Mouse (Mus musculus): Measurements from ENCODE around the gene Coro1b. TPM values are rescaled to one million over a fixed set of nuclear protein-coding genes. Genes with fewer than 3 reads are reported as not detected.

Gene Coro1b
- total RNA-seq, 1 experiment = 73.8 TPM

- in situ Hi-C loops (cut with MboI; ENCODE audit: low sequenced_read_pairs in 2 of 2, unreplicated experiment in 2 of 2) = no loop called here
- Histone ChIP-seq H3K36me3 (ENCODE audit: control insufficient read depth, insufficient read depth, low read length, poor library complexity, severe bottlenecking) (peaks cover 19% of the 10 kb centered on the region; the same call in 1 of the 2 replicates), H3K9ac (ENCODE audit: insufficient read depth, low read depth, low read length, poor library complexity, severe bottlenecking) (no peak overlapping the region), H3K4me1 (ENCODE audit: control insufficient read depth in 2 of 2, insufficient read depth in 2 of 2, low read length in 2 of 2, poor library complexity in 1 of 2) (peaks cover 0 to 4% of the 10 kb centered on the region in 2 experiments; a peak in 1 of 4 replicates), H3K9me3 (ENCODE audit: control insufficient read depth, insufficient read depth, low read depth, low read length) (no peaks in the 10 kb centered on the region), H3K4me3 (ENCODE audit: insufficient read depth in 1 of 2, low read depth in 1 of 2, low read length in 2 of 2, poor library complexity in 1 of 2, severe bottlenecking in 1 of 2) (no peak overlapping the region), H3K27ac (ENCODE audit: insufficient read depth, low read depth, low read length, poor library complexity, severe bottlenecking) (no peak overlapping the region)
- no peak for DNase-seq (ENCODE audit: low read depth, low spot score)
- TF ChIP-seq ZNF384 (IDR thresholded peaks at IDR 0.05; ENCODE audit: low read depth, low read length) (no peak), HCFC1 (IDR thresholded peaks at IDR 0.05; ENCODE audit: borderline replicate concordance, insufficient read depth, low read length) (no peak), MAFK (IDR thresholded peaks at IDR 0.05; ENCODE audit: insufficient read depth, low read depth, low read length) (no peak), CHD2 (IDR thresholded peaks at IDR 0.05; ENCODE audit: low read depth, low read length) (no peak), ZC3H11A (IDR thresholded peaks at IDR 0.05; ENCODE audit: borderline replicate concordance, low read depth, low read length) (no peak)
Observed at GRCm38 (mm10) chr19:4117006-4117405, 31.4 kb upstream of the Coro1b start.

GRCm38 (mm10) chr19:4118350-4118749 is 30.1 kb upstream of the Coro1b start:
- peaks cover 0 to 4% of the 10 kb centered on the region in 2 experiments; a peak in 1 of 4 replicates for H3K4me1 ChIP-seq (ENCODE audit: control insufficient read depth in 2 of 2, insufficient read depth in 2 of 2, low read length in 2 of 2, poor library complexity in 1 of 2)
- TF ChIP-seq MAFK (IDR thresholded peaks at IDR 0.05; ENCODE audit: insufficient read depth, low read depth, low read length) (no peak), ZC3H11A (IDR thresholded peaks at IDR 0.05; ENCODE audit: borderline replicate concordance, low read depth, low read length) (no peak)
- H3K9me3 ChIP-seq (ENCODE audit: control insufficient read depth, insufficient read depth, low read depth, low read length) = no peaks in the 10 kb centered on the region
- H3K9ac ChIP-seq (ENCODE audit: insufficient read depth, low read depth, low read length, poor library complexity, severe bottlenecking) = no peak overlapping the region
- no peak overlapping the region for H3K4me3 ChIP-seq (ENCODE audit: insufficient read depth in 1 of 2, low read depth in 1 of 2, low read length in 2 of 2, poor library complexity in 1 of 2, severe bottlenecking in 1 of 2)
- H3K36me3 ChIP-seq (ENCODE audit: control insufficient read depth, insufficient read depth, low read length, poor library complexity, severe bottlenecking) = peaks cover 18% of the 10 kb centered on the region; the same call in 1 of the 2 replicates
- in situ Hi-C loops (cut with MboI; ENCODE audit: low sequenced_read_pairs in 2 of 2, unreplicated experiment in 2 of 2) = no loop called here
- no peak overlapping the region for H3K27ac ChIP-seq (ENCODE audit: insufficient read depth, low read depth, low read length, poor library complexity, severe bottlenecking)
- no peak for DNase-seq (ENCODE audit: low read depth, low spot score)

GRCm38 (mm10) chr19:4119716-4120487 is 28.5 kb upstream of the Coro1b start:
- Histone ChIP-seq H3K9me3 (ENCODE audit: control insufficient read depth, insufficient read depth, low read depth, low read length) (no peaks in the 10 kb centered on the region), H3K9ac (ENCODE audit: insufficient read depth, low read depth, low read length, poor library complexity, severe bottlenecking) (no peak overlapping the region), H3K4me3 (ENCODE audit: insufficient read depth in 1 of 2, low read depth in 1 of 2, low read length in 2 of 2, poor library complexity in 1 of 2, severe bottlenecking in 1 of 2) (no peak overlapping the region), H3K36me3 (ENCODE audit: control insufficient read depth, insufficient read depth, low read length, poor library complexity, severe bottlenecking) (peaks cover 10% of the 10 kb centered on the region; the same call in 1 of the 2 replicates), H3K27ac (ENCODE audit: insufficient read depth, low read depth, low read length, poor library complexity, severe bottlenecking) (no peak overlapping the region), H3K4me1 (ENCODE audit: control insufficient read depth in 2 of 2, insufficient read depth in 2 of 2, low read length in 2 of 2, poor library complexity in 1 of 2) (peaks cover 0 to 4% of the 10 kb centered on the region in 2 experiments; a peak in 1 of 4 replicates)
- no peak for DNase-seq (ENCODE audit: low read depth, low spot score)
- in situ Hi-C loops (cut with MboI; ENCODE audit: low sequenced_read_pairs in 2 of 2, unreplicated experiment in 2 of 2) = no loop called here
- TF ChIP-seq HCFC1 (IDR thresholded peaks at IDR 0.05; ENCODE audit: borderline replicate concordance, insufficient read depth, low read length) = no peak
- TF ChIP-seq ZC3H11A (IDR thresholded peaks at IDR 0.05; ENCODE audit: borderline replicate concordance, low read depth, low read length) = no peak
- TF ChIP-seq CHD2 (IDR thresholded peaks at IDR 0.05; ENCODE audit: low read depth, low read length) = no peak
- TF ChIP-seq ZNF384 (IDR thresholded peaks at IDR 0.05; ENCODE audit: low read depth, low read length) = no peak
- no peak for TF ChIP-seq MAFK (IDR thresholded peaks at IDR 0.05; ENCODE audit: insufficient read depth, low read depth, low read length)

DNA sequence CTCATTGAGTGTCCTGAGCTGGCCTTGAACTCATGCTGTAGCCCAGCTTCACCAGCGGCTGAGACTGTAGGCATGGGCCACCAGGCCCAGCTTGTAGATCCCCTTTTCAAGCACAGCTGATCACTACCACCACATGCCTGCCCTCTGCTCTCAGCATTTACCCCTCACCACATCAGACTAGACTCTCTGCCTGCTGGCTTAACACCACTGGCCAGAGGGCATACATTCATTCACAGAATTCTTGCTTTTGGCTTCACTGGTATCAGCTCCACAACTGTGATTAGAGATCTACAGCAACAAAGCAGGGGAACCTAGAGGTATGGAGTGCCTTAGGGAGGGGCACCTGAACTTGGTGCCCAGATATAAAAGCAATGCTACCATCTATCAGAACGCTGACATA is 27.9 kb upstream of the Coro1b start:
- Histone ChIP-seq H3K27ac (ENCODE audit: insufficient read depth, low read depth, low read length, poor library complexity, severe bottlenecking) (no peak overlapping the region), H3K36me3 (ENCODE audit: control insufficient read depth, insufficient read depth, low read length, poor library complexity, severe bottlenecking) (peaks cover 5% of the 10 kb centered on the region; the same call in 1 of the 2 replicates), H3K4me3 (ENCODE audit: insufficient read depth in 1 of 2, low read depth in 1 of 2, low read length in 2 of 2, poor library complexity in 1 of 2, severe bottlenecking in 1 of 2) (no peak overlapping the region), H3K9ac (ENCODE audit: insufficient read depth, low read depth, low read length, poor library complexity, severe bottlenecking) (no peak overlapping the region), H3K4me1 (ENCODE audit: control insufficient read depth in 2 of 2, insufficient read depth in 2 of 2, low read length in 2 of 2, poor library complexity in 1 of 2) (peaks cover 0 to 4% of the 10 kb centered on the region in 2 experiments; a peak in 1 of 4 replicates), H3K9me3 (ENCODE audit: control insufficient read depth, insufficient read depth, low read depth, low read length) (no peaks in the 10 kb centered on the region)
- TF ChIP-seq ZNF384 (IDR thresholded peaks at IDR 0.05; ENCODE audit: low read depth, low read length) (no peak), CHD2 (IDR thresholded peaks at IDR 0.05; ENCODE audit: low read depth, low read length) (no peak), MAFK (IDR thresholded peaks at IDR 0.05; ENCODE audit: insufficient read depth, low read depth, low read length) (no peak), ZC3H11A (IDR thresholded peaks at IDR 0.05; ENCODE audit: borderline replicate concordance, low read depth, low read length) (no peak), HCFC1 (IDR thresholded peaks at IDR 0.05; ENCODE audit: borderline replicate concordance, insufficient read depth, low read length) (no peak)
- in situ Hi-C loops (cut with MboI; ENCODE audit: low sequenced_read_pairs in 2 of 2, unreplicated experiment in 2 of 2) = no loop called here
- no peak for DNase-seq (ENCODE audit: low read depth, low spot score)
